Mouse (Mus musculus): ENCODE measurements at regions not wholly inside any gene's neighbourhood (a gene's known extent, or its start where the extent isn't known, plus 50 kb on each side); places are given as distances from the start of the nearest gene placed in this dataset.

- Histone ChIP-seq H3K27ac (ENCODE audit: control insufficient read depth, insufficient read depth, low read depth, low read length) (no peak overlapping the region), H3K36me3 (ENCODE audit: control insufficient read depth, insufficient read depth, low read length) (no peaks in the 10 kb centered on the region), H3K27me3 (ENCODE audit: control insufficient read depth, insufficient read depth, low read length) (no peaks in the 10 kb centered on the region), H3K4me3 (ENCODE audit: control insufficient read depth, low read depth, low read length) (no peak overlapping the region), H3K4me1 (ENCODE audit: control insufficient read depth, insufficient read depth, low read length) (no peaks in the 10 kb centered on the region)
- TF ChIP-seq POLR2A (IDR thresholded peaks at IDR 0.05; ENCODE audit: control insufficient read depth, low read depth, low read length), result no peak
- TF ChIP-seq CTCF (IDR thresholded peaks at IDR 0.05; ENCODE audit: control insufficient read depth, insufficient read depth, insufficient replicate concordance, low read depth, low read length), result no peak
Observed at GRCm38 (mm10) chr6:22411796-22412195, 55.8 kb upstream of the Fam3c start.

GRCm38 (mm10) chr6:22408808-22409589 lies 53.0 kb upstream of the Fam3c start:
- no peaks in the 10 kb centered on the region for H3K4me1 ChIP-seq (ENCODE audit: control insufficient read depth, insufficient read depth, low read length)
- H3K27me3 ChIP-seq (ENCODE audit: control insufficient read depth, insufficient read depth, low read length), result no peaks in the 10 kb centered on the region
- no peak overlapping the region for H3K27ac ChIP-seq (ENCODE audit: control insufficient read depth, insufficient read depth, low read depth, low read length)
- TF ChIP-seq CTCF (IDR thresholded peaks at IDR 0.05; ENCODE audit: control insufficient read depth, insufficient read depth, insufficient replicate concordance, low read depth, low read length) (no peak), POLR2A (IDR thresholded peaks at IDR 0.05; ENCODE audit: control insufficient read depth, low read depth, low read length) (no peak)
- no peak overlapping the region for H3K4me3 ChIP-seq (ENCODE audit: control insufficient read depth, low read depth, low read length)
- H3K36me3 ChIP-seq (ENCODE audit: control insufficient read depth, insufficient read depth, low read length), result no peaks in the 10 kb centered on the region

Data from testis, adult 2 months (tissue).